Mouse (Mus musculus) embryonic fibroblast, embryonic 13.5 days (primary cell): ENCODE data around the gene Rps6ka5. TPM values are rescaled to one million over a fixed set of nuclear protein-coding genes. Genes with fewer than 3 reads are reported as not detected.

Experiments used
- H3K27ac ChIP-seq: 2 replicates; pipeline ENCODE4 v1.5.1; 2012; ENCODE audit warnings: low read length, control low read depth, inconsistent platforms; ENCODE audit not compliant: insufficient read depth
- H3K4me1 ChIP-seq: 2 replicates; pipeline ENCODE4 v1.6.1; 2011; ENCODE audit warnings: low read length; ENCODE audit not compliant: control insufficient read depth, insufficient read depth
- H3K4me3 ChIP-seq: 2 replicates; pipeline ENCODE4 v1.5.1; 2011; ENCODE audit warnings: mild to moderate bottlenecking, control low read depth, low read length; ENCODE audit not compliant: insufficient read depth
- CTCF ChIP-seq: IDR thresholded peaks from 2 replicates; pipeline ENCODE4 v1.5.1; 2011; ENCODE audit warnings: mild to moderate bottlenecking, control low read depth, low read length, moderate library complexity, borderline replicate concordance; ENCODE audit not compliant: insufficient read depth
- POLR2A ChIP-seq: IDR thresholded peaks from 2 replicates; pipeline ENCODE4 v1.6.1; 2011; ENCODE audit warnings: low read depth, mild to moderate bottlenecking, control low read depth, low read length, moderate library complexity
- polyA plus RNA-seq: library from polyadenylated mRNA; stranded (reverse); fragments of >200 nt; gene quantifications from 2 replicates; pipeline ENCODE4 v1.2.4, GENCODE M21; 2011; ENCODE audit warnings: low read depth; ENCODE audit not compliant: missing spikeins, insufficient read length

The Rps6ka5 gene
- polyA plus RNA-seq, 1 experiment, result 4.7 TPM

DNA sequence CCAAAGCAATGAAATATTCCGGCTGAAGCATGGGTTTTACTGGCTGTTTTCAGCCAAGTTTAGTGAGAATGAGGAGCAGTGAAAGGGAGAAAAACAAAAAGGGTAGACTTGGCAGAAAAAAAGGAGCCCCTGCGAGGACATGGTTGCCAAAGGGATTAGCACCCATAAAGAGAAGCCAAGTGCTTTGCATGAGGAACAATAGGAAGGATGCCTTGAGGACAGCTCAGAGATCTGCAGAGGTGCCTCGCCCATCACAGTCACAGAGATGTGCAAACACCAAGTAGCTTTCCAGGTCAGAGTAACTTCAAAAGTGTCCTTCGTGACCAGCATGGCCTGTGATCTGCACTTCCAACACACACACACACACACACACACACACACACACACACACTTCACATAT is 30.6 kb upstream of the Rps6ka5 start:
- TF ChIP-seq CTCF, result no peak
- no peak for TF ChIP-seq POLR2A
- no peak overlapping the region for H3K4me3 ChIP-seq
- no peak overlapping the region for H3K27ac ChIP-seq
- no peaks in the 10 kb centered on the region for H3K4me1 ChIP-seq

DNA sequence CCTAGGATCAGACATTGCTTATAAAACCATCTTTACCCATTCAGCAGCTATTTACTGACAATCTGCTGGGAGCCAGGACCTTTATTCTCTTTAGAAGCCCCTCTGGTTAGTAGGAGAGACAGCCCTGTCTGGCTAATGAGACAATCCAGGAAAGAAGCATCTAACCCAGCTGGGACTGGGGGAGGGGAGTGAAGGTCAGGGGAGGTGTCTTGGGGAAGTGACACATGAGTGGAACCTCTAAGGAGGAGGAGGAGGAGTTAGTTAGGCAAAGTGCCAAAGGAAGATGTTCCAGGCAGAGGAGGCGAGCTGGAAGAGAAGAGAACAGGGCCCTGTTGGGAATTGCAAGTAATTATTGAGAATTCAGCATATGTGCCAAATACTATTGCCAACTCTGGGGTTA is 26.9 kb upstream of the Rps6ka5 start:
- Histone ChIP-seq H3K27ac (no peak overlapping the region), H3K4me3 (no peak overlapping the region), H3K4me1 (no peaks in the 10 kb centered on the region)
- TF ChIP-seq POLR2A (no peak), CTCF (no peak)

DNA sequence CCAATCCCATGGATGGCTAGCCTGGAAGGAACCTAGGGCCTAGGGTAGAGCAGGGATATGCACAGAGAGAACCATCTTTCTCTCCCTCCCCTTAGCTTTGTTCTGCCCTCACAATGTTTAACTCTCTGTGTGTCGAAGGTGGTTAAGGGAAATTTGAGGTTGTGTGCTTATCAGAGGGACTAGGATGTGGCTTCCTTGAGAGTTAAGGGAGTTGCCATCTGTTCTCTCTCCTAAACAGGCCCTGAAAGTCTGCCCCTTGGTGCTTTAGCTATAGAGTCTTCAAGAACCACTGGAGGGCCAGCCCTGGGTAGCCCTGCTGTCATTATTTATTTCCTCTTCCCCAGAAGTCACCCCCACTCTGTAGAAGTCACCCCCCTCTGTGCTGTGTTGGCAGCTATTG is 26.2 kb upstream of the Rps6ka5 start:
- no peaks in the 10 kb centered on the region for H3K4me1 ChIP-seq
- H3K27ac ChIP-seq, result no peak overlapping the region
- TF ChIP-seq POLR2A (no peak), CTCF (no peak)

DNA sequence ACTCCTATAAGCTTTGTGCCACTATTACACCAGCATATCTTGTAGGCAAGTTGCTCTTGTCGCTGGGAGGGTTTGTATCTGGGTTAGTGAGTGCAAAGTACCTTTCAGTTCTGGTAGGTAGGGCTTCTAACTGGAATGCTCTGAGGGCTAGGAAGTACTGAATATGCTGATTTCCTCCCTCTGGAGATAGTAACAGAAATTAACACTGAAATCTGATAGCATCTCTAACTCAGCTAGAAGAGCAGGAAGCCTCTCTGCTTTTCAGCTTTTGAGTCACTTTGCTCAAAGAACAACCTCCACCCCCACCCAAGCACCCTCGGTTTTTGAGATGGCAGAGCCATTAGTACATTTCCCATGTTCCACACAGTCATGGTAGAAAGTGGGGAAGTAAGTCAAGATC is 15.7 kb upstream of the Rps6ka5 start:
- no peak for TF ChIP-seq POLR2A
- TF ChIP-seq CTCF, result no peak
- Histone ChIP-seq H3K4me3 (no peak overlapping the region), H3K27ac (no peak overlapping the region), H3K4me1 (no peaks in the 10 kb centered on the region)

More for the DNA sequence above, 26.2 kb upstream of the Rps6ka5 start:
- H3K4me3 ChIP-seq, result no peak overlapping the region

DNA sequence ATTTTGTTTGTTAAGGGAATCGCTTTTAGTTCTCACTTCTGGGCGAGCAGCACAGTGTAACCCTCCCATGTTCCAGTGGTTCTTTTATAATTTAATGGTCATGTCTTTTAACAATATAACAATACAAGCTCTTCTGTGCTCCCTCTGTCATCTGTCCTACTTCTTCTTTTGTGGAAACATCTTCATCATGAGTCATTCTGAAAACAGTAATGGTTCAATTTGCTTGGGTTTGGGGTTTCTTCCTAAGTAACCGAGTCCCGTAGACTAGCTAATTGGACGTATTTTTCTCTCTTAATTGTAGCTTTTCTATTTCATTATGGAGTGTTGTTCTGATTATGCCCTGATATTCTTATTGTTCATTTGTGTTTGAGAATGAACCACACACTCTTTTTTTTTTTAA is 13.5 kb upstream of the Rps6ka5 start:
- TF ChIP-seq POLR2A, result no peak
- no peak for TF ChIP-seq CTCF
- Histone ChIP-seq H3K27ac (no peak overlapping the region), H3K4me3 (no peak overlapping the region), H3K4me1 (no peaks in the 10 kb centered on the region)

DNA sequence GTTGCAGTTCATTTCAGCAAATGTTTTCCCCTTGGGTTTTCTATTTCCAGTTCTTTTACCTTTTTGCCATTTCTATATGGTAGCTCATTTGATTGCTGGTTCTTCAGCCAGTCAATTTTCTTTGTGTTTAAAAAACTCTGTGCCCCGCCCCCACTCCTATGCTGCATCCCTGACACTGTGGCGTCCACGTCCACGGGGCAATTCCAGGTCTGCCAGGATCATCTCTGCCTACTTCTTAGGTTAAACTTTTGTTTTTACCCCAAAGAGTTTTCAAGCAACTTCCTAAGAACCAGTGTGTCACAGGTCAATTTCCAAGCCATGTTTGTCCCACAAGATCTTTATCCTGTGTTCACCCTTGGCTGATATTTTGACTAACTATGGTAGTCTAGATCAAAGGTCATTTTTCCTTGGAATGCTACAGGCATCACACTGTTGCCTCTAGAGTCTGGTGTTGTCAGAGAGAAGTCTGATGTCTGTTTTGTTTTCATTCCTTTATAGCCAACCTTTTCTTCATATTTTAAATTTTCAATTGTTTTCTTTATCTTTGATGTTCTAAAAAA is 12.3 kb upstream of the Rps6ka5 start:
- Histone ChIP-seq H3K4me3 (no peak overlapping the region), H3K27ac (no peak overlapping the region), H3K4me1 (no peaks in the 10 kb centered on the region)
- TF ChIP-seq CTCF (no peak), POLR2A (no peak)

DNA sequence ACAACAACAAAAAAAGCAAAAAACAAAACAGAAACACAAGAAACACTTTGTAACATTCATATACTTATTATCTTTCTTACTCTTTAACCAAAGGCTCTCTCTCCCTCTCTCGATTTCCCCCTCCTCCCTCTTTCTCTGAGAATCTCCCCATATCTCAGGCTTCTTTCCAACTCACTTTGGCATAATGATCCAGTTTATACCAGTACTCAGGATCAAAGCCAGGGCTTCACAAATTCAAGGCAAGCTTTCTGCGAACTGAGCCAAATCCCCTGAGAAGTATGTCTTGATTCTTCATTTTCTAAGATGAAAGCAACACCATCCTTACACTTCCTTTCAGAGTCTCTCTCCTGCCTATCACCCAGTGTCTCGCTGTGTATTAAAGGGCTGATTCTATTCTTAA is 11.7 kb upstream of the Rps6ka5 start:
- Histone ChIP-seq H3K4me3 (no peak overlapping the region), H3K27ac (no peak overlapping the region), H3K4me1 (no peaks in the 10 kb centered on the region)
- TF ChIP-seq CTCF (no peak), POLR2A (no peak)

DNA sequence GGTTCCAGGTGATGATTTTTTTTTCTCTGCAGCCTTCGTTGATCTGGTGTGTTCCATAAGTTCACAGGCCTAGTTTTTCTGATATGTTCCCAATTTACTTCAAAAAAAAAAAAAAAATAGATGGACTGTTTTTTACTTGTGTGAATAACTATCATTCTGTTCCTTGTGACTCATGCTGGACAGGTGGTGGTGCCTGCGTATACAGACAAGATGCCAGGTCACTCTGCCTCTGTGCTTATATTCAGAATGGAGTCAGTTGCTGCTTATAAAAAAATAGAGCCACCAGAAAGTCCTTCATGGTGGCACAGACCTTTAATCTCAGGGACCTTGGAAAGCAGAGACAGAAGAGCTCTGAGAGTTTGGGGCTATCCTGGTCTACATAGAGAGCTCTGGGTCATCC is 8.8 kb upstream of the Rps6ka5 start:
- Histone ChIP-seq H3K27ac (no peak overlapping the region), H3K4me1 (no peaks in the 10 kb centered on the region), H3K4me3 (no peak overlapping the region)
- TF ChIP-seq CTCF (no peak), POLR2A (no peak)

DNA sequence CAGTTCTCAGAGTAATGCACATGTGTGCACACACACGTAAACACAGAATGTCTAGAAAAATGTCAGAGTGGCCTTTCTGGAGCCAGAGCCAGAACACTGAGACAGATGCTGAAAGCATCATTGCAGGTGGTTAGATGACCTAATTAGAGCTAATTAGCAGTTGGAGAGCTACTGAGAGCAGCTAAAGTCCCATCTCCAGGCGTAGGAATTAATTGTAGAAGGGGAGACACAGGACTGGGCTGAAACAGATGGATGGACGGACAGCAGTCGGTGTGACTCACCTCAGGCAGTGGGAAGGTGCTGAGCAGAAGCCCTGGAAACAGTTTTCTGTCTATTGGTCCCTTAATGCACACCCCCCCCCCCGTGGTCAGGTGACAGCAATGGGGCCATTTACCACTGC is 8.4 kb upstream of the Rps6ka5 start:
- no peak for TF ChIP-seq CTCF
- no peak for TF ChIP-seq POLR2A
- Histone ChIP-seq H3K4me1 (no peaks in the 10 kb centered on the region), H3K4me3 (no peak overlapping the region), H3K27ac (no peak overlapping the region)

DNA sequence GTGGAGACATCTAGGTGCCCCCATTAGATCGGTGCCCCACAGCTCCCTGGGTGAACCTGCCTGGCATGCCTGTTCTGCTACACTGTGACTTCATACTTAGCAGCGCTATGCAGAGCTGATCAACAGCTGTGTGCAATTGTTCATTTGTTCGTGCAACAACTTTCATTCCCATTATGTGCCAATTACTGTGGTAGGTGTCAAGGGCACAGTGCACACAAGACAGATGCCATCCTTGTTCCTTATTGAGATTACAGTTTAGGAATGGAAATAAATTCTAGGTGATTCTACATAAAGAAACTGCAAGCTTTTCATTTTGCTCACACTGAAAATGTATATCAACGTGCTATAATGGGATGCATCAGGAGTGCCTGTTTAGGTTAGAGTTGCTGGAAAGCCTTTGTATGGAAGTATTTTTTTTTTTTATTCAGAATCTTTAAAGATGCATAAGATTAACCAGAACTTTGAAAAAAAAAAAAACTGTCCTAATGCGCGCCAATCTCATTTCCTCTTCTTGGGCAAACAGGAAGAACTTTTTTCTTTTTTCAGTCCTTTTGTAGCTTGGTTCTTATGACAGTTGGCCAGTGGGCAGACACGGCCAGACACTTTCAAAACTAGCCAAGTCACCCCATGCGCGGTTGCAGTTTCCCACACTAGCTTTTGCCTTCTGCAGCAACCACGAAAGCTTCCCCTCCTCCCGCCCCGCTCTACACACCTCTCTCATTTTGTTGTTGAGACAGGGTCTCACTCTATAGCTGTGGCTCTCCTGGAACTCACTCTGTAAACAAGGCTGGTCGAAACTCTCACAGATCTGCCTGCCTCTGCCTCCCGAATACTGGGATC is 2.1 kb upstream of the Rps6ka5 start:
- H3K4me1 ChIP-seq, result no peaks in the 10 kb centered on the region
- no peak overlapping the region for H3K4me3 ChIP-seq
- TF ChIP-seq POLR2A (no peak), CTCF (no peak)
- H3K27ac ChIP-seq, result no peak overlapping the region

DNA sequence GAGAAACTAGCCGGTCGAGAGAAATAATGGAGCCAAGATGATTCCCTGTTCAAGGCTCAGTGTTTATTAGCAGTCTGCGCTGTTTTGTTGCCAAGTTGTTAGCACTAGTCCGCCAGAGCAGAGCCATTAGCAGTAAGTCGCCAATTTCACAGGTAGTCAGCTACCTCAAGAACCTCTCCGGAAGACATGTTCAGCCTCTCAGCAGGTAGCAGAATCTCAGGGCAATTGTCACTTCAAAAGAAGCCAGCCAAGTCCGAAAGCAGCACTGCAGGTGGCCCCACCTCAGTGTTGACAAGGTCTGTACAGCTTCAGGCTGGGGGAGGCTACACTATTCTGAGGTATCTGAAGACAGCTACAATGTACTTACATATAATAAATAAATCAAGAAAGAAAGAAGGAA is 1.1 kb upstream of the Rps6ka5 start:
- no peak overlapping the region for H3K27ac ChIP-seq
- no peak for TF ChIP-seq CTCF
- no peak for TF ChIP-seq POLR2A
- no peak overlapping the region for H3K4me3 ChIP-seq
- H3K4me1 ChIP-seq, result peaks cover 2% of the 10 kb centered on the region; the same call in 1 of the 2 replicates
